Mouse (Mus musculus) left cerebral cortex, adult 8-10 months (tissue): ENCODE results near the gene Lzts2. TPM values are rescaled to one million over a fixed set of nuclear protein-coding genes. Genes with fewer than 3 reads are reported as not detected.

Experiments used
- DNase-seq, 2 experiments: peaks; one replicate each; pipeline ENCODE4 v3.0.0; 2022; ENCODE audit warnings: low spot score in 2 of 2
- total RNA-seq, 4 experiments: library from RNA; stranded (reverse); gene quantifications; 2 replicates each; pipeline ENCODE4 v1.2.4; 2022

The Lzts2 gene
- total RNA-seq, 4 experiments from 2014 or later, result 40.8 to 44.6 (median 43.3) TPM

DNA sequence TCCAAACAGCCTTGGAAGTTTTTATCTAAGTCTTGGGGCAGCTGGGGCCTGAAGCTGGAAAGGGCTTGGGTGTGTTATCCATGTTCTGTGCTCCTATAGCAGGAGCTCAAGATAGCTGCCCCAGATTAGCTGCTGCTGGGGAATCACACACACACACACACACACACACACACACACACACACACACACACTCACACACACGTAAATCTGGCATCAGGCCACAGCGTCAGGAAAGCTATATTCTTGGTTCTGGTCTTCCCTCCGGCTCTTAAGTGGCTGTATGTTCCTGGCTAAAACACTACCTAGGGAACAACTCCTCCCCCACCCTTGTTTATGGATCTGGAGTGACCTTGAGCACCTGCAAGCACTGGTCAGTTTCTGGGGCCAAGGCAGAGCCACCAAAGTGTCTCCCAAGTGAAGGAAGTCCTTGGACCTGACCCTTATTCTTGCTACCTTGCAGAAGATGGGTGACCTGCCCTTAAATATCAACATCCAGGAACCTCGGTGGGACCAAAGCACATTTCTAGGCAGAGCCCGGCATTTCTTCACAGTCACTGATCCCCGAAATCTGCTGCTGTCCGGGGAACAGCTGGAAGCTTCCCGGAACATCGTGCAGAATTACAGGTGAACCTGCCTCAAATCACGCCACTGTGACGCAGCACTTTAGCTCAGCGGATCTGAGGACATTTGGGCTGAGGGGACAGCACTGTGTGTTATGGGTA, 34.6 kb downstream of the Lzts2 start:
- no peak for DNase-seq

DNA sequence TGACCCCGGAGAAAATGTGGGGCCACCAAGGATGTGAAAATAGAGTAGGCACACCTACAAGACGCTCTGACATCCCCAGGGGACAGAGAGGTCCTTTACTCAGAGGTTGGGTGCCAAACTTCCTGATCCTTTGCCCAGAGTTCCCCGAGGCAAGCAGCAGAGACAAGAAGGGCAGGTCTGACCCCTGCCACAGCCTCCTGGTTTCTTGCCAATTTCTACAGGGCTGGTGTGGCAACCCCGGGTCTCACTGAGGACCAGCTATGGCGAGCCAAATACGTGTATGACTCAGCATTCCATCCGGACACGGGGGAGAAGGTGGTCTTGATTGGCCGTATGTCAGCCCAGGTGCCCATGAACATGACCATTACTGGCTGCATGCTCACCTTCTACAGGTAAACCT, 35.3 kb downstream of the Lzts2 start:
- no peak for DNase-seq

DNA sequence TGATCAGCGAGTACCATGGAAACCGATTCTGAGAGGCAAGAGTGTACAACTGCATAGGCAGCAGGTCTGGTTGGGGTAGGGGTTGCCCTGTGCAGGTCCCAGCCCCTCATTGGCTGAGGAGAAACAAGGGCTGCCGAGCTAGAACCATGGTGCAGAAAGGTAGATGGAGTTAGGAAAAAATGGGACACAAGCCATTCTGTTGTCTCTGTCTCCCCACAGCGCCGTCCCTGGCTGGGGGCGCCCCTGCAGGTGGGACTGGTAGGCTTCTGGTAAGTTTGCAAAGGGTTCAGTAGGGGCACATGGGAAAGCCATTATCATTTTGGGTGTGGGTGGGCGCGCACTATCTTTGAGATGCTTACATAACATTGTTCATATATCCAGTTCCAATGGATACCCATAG, 39.2 kb downstream of the Lzts2 start:
- DNase-seq, result no peak

- DNase-seq, result peak in 1 of 2 experiments; percentile 61
Observed at GRCm38 (mm10) chr19:45054892-45055690, 40.9 kb downstream of the Lzts2 start.

DNA sequence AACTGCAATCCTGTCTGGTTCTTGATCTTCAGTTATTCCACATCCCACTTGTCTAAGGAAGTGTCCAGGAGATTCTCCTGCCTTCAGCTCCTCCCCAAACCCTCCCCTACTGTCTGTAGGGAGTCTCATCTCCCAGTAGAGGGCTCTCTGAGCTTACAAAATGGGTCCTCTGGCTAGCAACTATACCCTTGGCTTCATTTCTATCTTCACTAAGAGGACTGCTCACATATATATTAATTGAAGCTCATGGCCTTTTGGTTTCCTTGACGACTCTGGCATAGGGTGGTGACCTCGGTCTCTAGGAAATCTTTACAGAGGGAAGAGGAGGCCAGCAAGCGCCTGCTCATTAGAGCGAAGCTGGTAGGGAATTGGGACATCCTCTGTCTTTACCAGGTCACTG, 42.1 kb downstream of the Lzts2 start:
- no peak for DNase-seq

GRCm38 (mm10) chr19:45056908-45057698, 42.9 kb downstream of the Lzts2 start:
- DNase-seq, result no peak

DNA sequence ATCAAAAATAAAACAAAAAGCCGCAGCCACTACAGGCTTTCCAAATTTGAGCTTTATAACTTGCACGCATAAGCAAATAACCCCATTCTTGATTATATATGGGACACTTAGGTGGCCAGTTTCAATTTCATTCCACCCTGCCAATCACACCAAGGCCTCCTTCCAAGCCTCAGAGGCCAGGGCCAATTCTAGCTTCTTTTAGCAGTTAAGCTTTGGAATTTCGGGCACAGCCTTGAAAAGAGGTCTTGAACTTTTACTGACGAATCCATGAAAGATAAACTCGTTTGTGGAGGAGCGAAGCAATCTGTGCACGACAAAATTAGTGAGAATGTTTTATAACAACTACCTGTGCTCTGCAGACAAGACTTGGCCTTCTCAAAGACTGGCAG, 43.5 kb downstream of the Lzts2 start:
- DNase-seq, result no peak

- DNase-seq, result peak; percentile 87 to 91
Observed at GRCm38 (mm10) chr19:45058113-45058839, 44.1 kb downstream of the Lzts2 start.

- no peak for DNase-seq
Observed at GRCm38 (mm10) chr19:45058841-45059240, 44.6 kb downstream of the Lzts2 start.

GRCm38 (mm10) chr19:45063565-45064292, 49.5 kb downstream of the Lzts2 start:
- no peak for DNase-seq

GRCm38 (mm10) chr19:45065226-45065625, 51.0 kb downstream of the Lzts2 start:
- no peak for DNase-seq

GRCm38 (mm10) chr19:45067170-45067569, 53.0 kb downstream of the Lzts2 start:
- DNase-seq, result no peak

DNA sequence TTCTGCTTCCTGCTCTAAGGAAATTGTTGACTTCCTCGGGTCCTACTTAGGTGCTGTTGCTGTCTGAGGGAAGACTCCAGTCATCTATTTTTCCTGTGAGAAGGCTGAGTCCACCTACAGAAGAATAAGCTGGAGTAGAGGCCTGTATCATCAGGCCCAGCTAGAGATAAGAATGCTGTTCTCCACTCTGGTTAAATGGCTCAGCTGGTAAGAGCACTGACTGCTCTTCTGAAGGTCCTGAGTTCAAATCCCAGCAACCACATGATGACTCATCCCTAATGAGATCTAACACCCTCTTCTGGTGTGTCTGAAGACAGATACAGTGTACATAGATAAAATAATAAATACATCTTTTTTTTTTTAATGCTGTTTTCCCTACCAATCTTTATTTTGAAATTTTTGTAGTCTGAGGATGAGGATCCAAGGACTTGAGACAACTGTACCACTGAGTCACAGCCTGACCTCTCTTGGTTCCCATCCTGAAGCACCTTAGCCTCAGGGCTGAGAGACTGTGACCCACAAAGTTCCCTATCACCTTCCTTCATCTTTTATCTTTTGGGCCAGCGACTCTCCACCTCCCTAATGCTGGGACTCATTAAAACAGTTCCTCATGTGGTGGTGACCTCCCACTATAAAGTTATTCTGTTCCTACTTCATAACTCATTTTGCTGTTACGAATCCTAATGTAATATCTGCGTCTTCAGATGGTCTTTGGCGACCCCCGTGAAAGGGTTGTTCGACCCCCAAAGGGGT, 53.7 kb downstream of the Lzts2 start:
- DNase-seq, result no peak

DNA sequence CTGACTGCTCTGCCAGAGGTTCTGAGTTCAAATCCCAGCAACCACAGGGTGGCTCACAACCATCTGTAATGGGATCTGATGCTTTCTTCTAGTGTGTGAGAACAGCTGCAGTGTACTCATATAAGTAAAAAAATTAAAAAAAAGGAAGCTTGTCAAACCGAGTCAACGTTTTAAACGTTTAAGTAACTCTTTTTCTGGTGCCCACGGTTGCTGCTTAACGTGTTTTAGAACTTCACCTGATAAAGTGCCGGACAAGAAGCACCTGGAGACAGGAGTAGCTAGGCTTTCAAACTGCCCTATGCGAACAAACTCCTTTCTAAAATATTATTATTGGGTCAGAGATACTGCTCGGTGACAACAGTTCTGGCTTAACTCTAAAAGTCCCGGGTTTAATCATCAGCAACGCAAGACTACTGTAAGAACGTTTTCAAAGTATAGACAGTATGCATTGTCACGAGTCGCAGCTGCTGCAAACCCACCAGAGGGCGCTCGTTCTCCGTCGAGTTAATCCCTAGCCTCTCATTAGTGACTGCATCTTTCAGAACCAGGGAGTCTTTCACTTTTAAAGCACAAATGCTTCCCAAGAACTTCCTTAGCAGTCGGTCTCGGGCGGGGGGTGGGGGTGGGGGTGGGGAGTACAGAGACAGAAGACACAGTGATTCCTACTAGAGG, 59.8 kb downstream of the Lzts2 start:
- DNase-seq, result no peak

DNA sequence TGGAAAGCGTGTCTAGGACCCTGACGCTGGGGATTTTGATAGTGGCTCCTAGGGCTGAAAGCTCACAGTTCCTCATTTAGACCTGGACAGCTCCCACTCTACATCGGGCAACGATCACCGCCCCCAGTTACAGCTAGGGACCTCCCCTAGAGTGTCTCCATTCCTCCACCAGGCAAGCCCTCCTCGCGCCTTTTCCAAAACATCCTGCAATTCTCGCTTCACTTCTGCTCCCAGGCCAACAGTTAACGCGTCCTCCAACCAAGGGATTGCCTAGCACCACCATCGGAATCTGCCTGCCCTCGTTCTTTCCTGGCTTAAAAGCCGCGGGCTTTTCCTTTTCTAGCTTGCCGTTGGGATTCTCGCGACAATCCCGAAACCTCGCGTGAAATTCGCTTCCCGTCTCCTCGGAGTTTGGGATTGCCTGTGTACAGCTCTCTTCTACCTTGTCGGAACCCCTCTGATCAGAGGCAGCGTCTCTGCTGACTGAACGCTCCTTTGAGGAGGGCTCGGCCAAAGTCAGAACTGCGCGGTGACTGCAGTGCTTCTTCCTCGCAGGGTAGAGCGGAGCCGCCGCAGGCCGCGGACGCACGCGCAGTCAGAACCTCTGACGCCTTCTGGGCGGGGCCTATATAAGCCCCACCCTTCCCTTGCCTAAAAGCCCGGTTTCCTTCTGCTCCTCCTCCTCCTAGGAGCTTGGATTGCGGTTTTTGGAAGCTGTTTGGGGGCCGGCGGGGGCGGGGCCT, 60.5 kb downstream of the Lzts2 start, which contains the start of gene Kazald1:
Kazald1 (plus strand) TSS at position 662 of the 743 bp plus-strand sequence.
- peak; percentile 89 to 97 for DNase-seq

DNA sequence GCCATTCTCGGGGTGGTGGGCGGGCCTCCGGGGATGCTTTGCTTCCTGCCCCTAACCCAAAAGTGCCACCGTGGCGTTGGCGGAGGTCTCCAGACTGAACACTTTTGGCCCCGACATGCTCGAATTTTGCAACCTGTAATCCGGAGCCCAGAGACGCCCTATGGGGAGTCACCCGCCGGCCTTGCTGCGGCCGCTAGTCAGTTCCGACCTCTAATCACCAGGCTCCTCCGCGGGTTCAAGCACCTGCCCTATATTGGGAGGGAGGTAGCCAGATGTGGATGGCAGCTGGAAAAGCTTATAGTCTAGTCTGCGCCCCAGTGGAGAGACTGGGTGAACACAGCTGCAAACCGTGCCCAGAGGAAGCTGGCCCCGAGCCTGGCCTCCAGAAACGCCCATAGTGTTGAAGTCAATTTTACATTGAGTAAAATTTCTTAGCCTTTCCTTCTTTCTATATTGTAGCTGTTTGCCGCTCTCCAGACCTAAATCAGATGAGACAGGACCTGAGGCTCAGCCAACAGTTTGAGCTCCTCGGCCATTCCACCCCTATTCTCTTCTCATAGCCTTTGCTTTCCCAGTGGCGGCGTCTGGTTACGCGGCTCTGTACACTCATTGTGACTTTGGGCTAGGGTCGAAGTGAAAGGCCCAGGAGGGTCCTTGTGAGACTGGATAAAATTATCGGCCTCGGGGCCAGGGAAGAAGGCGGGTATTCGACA, 61.3 kb downstream of the Lzts2 start:
- peak in 1 of 2 experiments; percentile 35 for DNase-seq

DNA sequence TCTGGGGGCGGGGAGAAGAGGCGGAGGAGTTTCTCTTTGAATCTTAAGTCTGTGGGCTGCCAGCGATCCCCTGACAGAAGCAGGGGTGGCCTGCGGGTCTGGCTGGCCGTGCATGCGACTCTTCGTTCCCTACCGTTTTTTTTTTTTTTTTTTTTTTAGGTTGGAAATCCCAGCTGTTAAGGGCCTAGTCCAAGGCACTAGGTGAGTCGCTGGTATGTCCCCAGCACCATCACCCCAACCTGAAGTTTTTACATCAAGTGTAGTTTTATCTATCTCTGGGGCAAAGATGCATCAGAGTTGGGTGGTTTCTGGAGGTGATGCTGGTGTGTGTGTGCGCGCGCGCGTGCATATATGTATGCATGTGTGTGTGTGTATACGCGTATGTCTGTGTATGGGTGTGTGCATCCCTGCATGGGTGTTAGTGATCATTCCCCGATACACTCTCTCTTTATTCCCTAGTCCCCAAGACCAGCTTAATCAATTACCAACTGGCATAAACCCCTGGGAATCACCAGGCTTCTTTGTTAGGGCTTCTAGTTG, 61.9 kb downstream of the Lzts2 start:
- no peak for DNase-seq
